Mouse (Mus musculus): Measurements from ENCODE around the gene Magea2. TPM values are rescaled to one million over a fixed set of nuclear protein-coding genes. Genes with fewer than 3 reads are reported as not detected.
"Not testable (repeated sequence)": the region's sequence is repeated elsewhere in the genome, so short reads cannot be mapped to it uniquely, and the experiment has no call there.

The Magea2 gene
- polyA plus RNA-seq (2016; fragmentation: Nextera tagmentation; extraction: Ambion mirVana), result not detected in 2 replicates

- H3K4me3 ChIP-seq; H3K27ac ChIP-seq (replicated peaks); H3K36me3 ChIP-seq (replicated peaks); DNase-seq (ENCODE audit: low spot score); H3K4me1 ChIP-seq; H3K9me3 ChIP-seq; H3K27me3 ChIP-seq (replicated peaks; ENCODE audit: low read depth, poor library complexity, severe bottlenecking): not testable (repeated sequence)
- WGBS, result 76% methylated on average over 4 of the region's 4 CpGs
These were observed at the start of gene Magea2 for GRCm38 (mm10) chrX:155093566-155093965. TSS of gene Magea2 (minus strand) at chrX:155093666.

- 88% methylated on average over 3 of the region's 3 CpGs for WGBS
- H3K27me3 ChIP-seq (replicated peaks; ENCODE audit: low read depth, poor library complexity, severe bottlenecking); DNase-seq (ENCODE audit: low spot score): not testable (repeated sequence)
These were observed 34.8 kb upstream of the Magea2 start, which contains the start of gene Cldn34b2 for GRCm38 (mm10) chrX:155128312-155128711. TSS of gene Cldn34b2 (minus strand) at chrX:155128412.

GRCm38 (mm10) chrX:155098024-155098423 is 4.6 kb upstream of the Magea2 start:
- Histone ChIP-seq H3K27me3 (replicated peaks; ENCODE audit: low read depth, poor library complexity, severe bottlenecking) (no peaks in the 10 kb centered on the region), H3K9me3 (no peaks in the 10 kb centered on the region), H3K4me1 (no peaks in the 10 kb centered on the region), H3K36me3 (replicated peaks) (no peaks in the 10 kb centered on the region), H3K27ac (replicated peaks) (no peak overlapping the region), H3K4me3 (no peak overlapping the region)
- no peak for DNase-seq (ENCODE audit: low spot score)

More at GRCm38 (mm10) chrX:155128312-155128711, 34.8 kb upstream of the Magea2 start, which contains the start of gene Cldn34b2:
- H3K4me3 ChIP-seq; H3K4me1 ChIP-seq; H3K9me3 ChIP-seq; H3K36me3 ChIP-seq (replicated peaks); H3K27ac ChIP-seq (replicated peaks): not testable (repeated sequence)

GRCm38 (mm10) chrX:155089693-155090092 is 3.8 kb downstream of the Magea2 start, which contains the start of gene Magea1:
TSS of gene Magea1 (minus strand) at chrX:155089793.
- not testable (repeated sequence) for DNase-seq (ENCODE audit: low spot score); H3K27ac ChIP-seq (replicated peaks); H3K36me3 ChIP-seq (replicated peaks); H3K9me3 ChIP-seq; H3K27me3 ChIP-seq (replicated peaks; ENCODE audit: low read depth, poor library complexity, severe bottlenecking); H3K4me1 ChIP-seq; H3K4me3 ChIP-seq
- WGBS, result 86% methylated on average over 1 of the region's 2 CpGs

GRCm38 (mm10) chrX:155063045-155063444 is 30.4 kb downstream of the Magea2 start, which contains the start of gene Magea5:
TSS of gene Magea5 (minus strand) at chrX:155063145.
- not testable (repeated sequence) for DNase-seq (ENCODE audit: low spot score); H3K9me3 ChIP-seq; H3K27me3 ChIP-seq (replicated peaks; ENCODE audit: low read depth, poor library complexity, severe bottlenecking); H3K36me3 ChIP-seq (replicated peaks); H3K27ac ChIP-seq (replicated peaks); H3K4me3 ChIP-seq; H3K4me1 ChIP-seq
- 90% methylated on average over 16 of the region's 16 CpGs for WGBS

GRCm38 (mm10) chrX:154995750-154996149 is 97.7 kb downstream of the Magea2 start, which contains the start of gene Magea8:
TSS of gene Magea8 (minus strand) at chrX:154995850.
- H3K36me3 ChIP-seq (replicated peaks); H3K27ac ChIP-seq (replicated peaks); H3K4me1 ChIP-seq; DNase-seq (ENCODE audit: low spot score); H3K9me3 ChIP-seq; H3K27me3 ChIP-seq (replicated peaks; ENCODE audit: low read depth, poor library complexity, severe bottlenecking); H3K4me3 ChIP-seq: not testable (repeated sequence)
- WGBS, result 91% methylated on average over 11 of the region's 11 CpGs

Other genes with a start within 250 kb of the Magea2 start
- not detected in 2 replicates for gene Cldn34b1, start 203.4 kb downstream of the Magea2 start, polyA plus RNA-seq (2016; fragmentation: Nextera tagmentation; extraction: Ambion mirVana)
- gene Magea6, start 157.7 kb downstream of the Magea2 start, polyA plus RNA-seq (2016; fragmentation: Nextera tagmentation; extraction: Ambion mirVana), result not detected in 2 replicates
- gene Magea3, start 144.2 kb downstream of the Magea2 start, polyA plus RNA-seq (2016; fragmentation: Nextera tagmentation; extraction: Ambion mirVana), result not detected in 2 replicates
- gene Magea8, start 97.8 kb downstream of the Magea2 start, polyA plus RNA-seq (2016; fragmentation: Nextera tagmentation; extraction: Ambion mirVana), result not detected in 2 replicates
- gene Magea5, start 30.5 kb downstream of the Magea2 start, polyA plus RNA-seq (2016; fragmentation: Nextera tagmentation; extraction: Ambion mirVana), result not detected in 2 replicates
- gene Magea1, start 3.9 kb downstream of the Magea2 start, polyA plus RNA-seq (2016; fragmentation: Nextera tagmentation; extraction: Ambion mirVana), result not detected in 2 replicates
- gene Cldn34b2, start 34.7 kb upstream of the Magea2 start, polyA plus RNA-seq (2016; fragmentation: Nextera tagmentation; extraction: Ambion mirVana), result not detected in 2 replicates
- 75.6 and 82.2 TPM in 2 replicates for gene Sat1, start 122.8 kb upstream of the Magea2 start, polyA plus RNA-seq (2016; fragmentation: Nextera tagmentation; extraction: Ambion mirVana)
- gene Acot9, start 168.8 kb upstream of the Magea2 start, polyA plus RNA-seq (2016; fragmentation: Nextera tagmentation; extraction: Ambion mirVana), result 17.1 and 18.7 TPM in 2 replicates
- 248 and 256 TPM in 2 replicates for gene Prdx4, start 247.1 kb upstream of the Magea2 start, polyA plus RNA-seq (2016; fragmentation: Nextera tagmentation; extraction: Ambion mirVana)

Measured in embryonic facial prominence, embryonic 10.5 days (tissue).